Mouse (Mus musculus) embryonic facial prominence, embryonic 12.5 days (tissue): ENCODE measurements around the gene Ncoa1. TPM values are rescaled to one million over a fixed set of nuclear protein-coding genes. Genes with fewer than 3 reads are reported as not detected.

Experiments used
- ATAC-seq: fragments of 200-750 bp; cut with Nextera tagmentation; 2 replicates; pipeline ENCODE4 v1.8.0; 2017; ENCODE audit not compliant: insufficient number of reproducible peaks, insufficient read depth, low FRiP score, low TSS enrichment
- H3K27ac ChIP-seq: fragments of 300-500 bp; sonication (generic); 2 replicates; pipeline ENCODE4 v1.5.1; 2016; ENCODE audit warnings: mild to moderate bottlenecking
- H3K27me3 ChIP-seq: fragments of 300-500 bp; sonication (generic); 2 replicates; pipeline ENCODE4 v1.6.1; 2016; ENCODE audit warnings: mild to moderate bottlenecking, moderate library complexity
- H3K36me3 ChIP-seq: fragments of 300-500 bp; sonication (generic); 2 replicates; pipeline ENCODE4 v1.6.1; 2016; ENCODE audit warnings: mild to moderate bottlenecking
- H3K4me1 ChIP-seq: fragments of 300-500 bp; sonication (generic); 2 replicates; pipeline ENCODE4 v1.6.1; 2016
- H3K4me2 ChIP-seq: fragments of 300-500 bp; sonication (generic); replicated peaks from 2 replicates; pipeline ENCODE4 v1.6.1; 2016; ENCODE audit warnings: mild to moderate bottlenecking, moderate library complexity
- H3K4me3 ChIP-seq: fragments of 300-500 bp; sonication (generic); 2 replicates; pipeline ENCODE4 v1.5.1; 2016; ENCODE audit warnings: mild to moderate bottlenecking
- H3K9ac ChIP-seq: fragments of 300-500 bp; sonication (generic); 2 replicates; pipeline ENCODE4 v1.6.1; 2016; ENCODE audit warnings: mild to moderate bottlenecking, moderate library complexity
- H3K9me3 ChIP-seq: fragments of 300-500 bp; sonication (generic); 2 replicates; pipeline ENCODE4 v1.6.1; 2016; ENCODE audit warnings: mild to moderate bottlenecking, moderate library complexity
- WGBS: fragments of 180-500 bp; shearing (Covaris S2); methylation state at CpG from one replicate; pipeline ENCODE4 v1.1.7; 2016; 5-methylcytosine and 5-hydroxymethylcytosine counted together
- polyA plus RNA-seq: library from polyadenylated mRNA; unstranded; fragments of >200 nt; fragmentation: Nextera tagmentation; extraction: Ambion mirVana; gene quantifications from 2 replicates; pipeline ENCODE4 v1.2.1, GENCODE M21; 2016

Ncoa1 gene
- polyA plus RNA-seq, 1 experiment from 2014 or later: 9.8 TPM

- no peak overlapping the region for H3K27ac ChIP-seq
- no peaks in the 10 kb centered on the region for H3K27me3 ChIP-seq
- H3K4me1 ChIP-seq: peaks cover 6% of the 10 kb centered on the region
- no peaks in the 10 kb centered on the region for H3K9me3 ChIP-seq
- no peak overlapping the region for H3K4me2 ChIP-seq
- 93% methylated on average over 15 of the region's 15 CpGs for WGBS
- H3K9ac ChIP-seq: no peak overlapping the region
- ATAC-seq: no peak
- H3K4me3 ChIP-seq: no peak overlapping the region
- 0 out of 2 replicates have a peak, but pooled peaks cover 3% of the 10 kb centered on the region for H3K36me3 ChIP-seq
Measured at GRCm38 (mm10) chr12:4237481-4237880, 239.5 kb downstream of the Ncoa1 start.

- Histone ChIP-seq H3K27ac (peak within 1 kb of the TSS; percentile 93), H3K4me1 (peaks cover 10% of the 10 kb centered on the region), H3K9ac (peak within 1 kb of the TSS; percentile 58), H3K4me2 (peak within 1 kb of the TSS; percentile 72), H3K4me3 (peak within 1 kb of the TSS; percentile 79), H3K27me3 (no peaks in the 10 kb centered on the region), H3K36me3 (peaks cover 12% of the 10 kb centered on the region; the same call in 1 of the 2 replicates), H3K9me3 (no peaks in the 10 kb centered on the region)
- peak; percentile 98 for ATAC-seq
- WGBS: under 1% methylated on average over 50 of the region's 50 CpGs
Measured at GRCm38 (mm10) chr12:4233572-4234508, 243.1 kb downstream of the Ncoa1 start, which contains the start of the genes Ptrhd1 and Cenpo. Gene Ptrhd1 (plus strand): TSS chr12:4234027. Gene Cenpo (minus strand): TSS chr12:4234294.

GRCm38 (mm10) chr12:4232777-4233176 is 244.2 kb downstream of the Ncoa1 start:
- WGBS: 41% methylated on average over 4 of the region's 4 CpGs
- Histone ChIP-seq H3K4me3 (peak overlapping the region; percentile 79), H3K4me1 (peaks cover 10% of the 10 kb centered on the region), H3K4me2 (peak overlapping the region; percentile 72), H3K27me3 (no peaks in the 10 kb centered on the region), H3K27ac (no peak overlapping the region), H3K9ac (peak overlapping the region; percentile 58; the same call in 1 of the 2 replicates), H3K36me3 (peaks cover 15% of the 10 kb centered on the region; the same call in 1 of the 2 replicates), H3K9me3 (no peaks in the 10 kb centered on the region)
- ATAC-seq: no peak

- ATAC-seq: no peak
- Histone ChIP-seq H3K9ac (no peak overlapping the region), H3K4me3 (no peak overlapping the region), H3K9me3 (no peaks in the 10 kb centered on the region), H3K27ac (no peak overlapping the region), H3K4me1 (peaks cover 10% of the 10 kb centered on the region), H3K36me3 (peaks cover 34% of the 10 kb centered on the region), H3K4me2 (no peak overlapping the region), H3K27me3 (no peaks in the 10 kb centered on the region)
- WGBS: 91% methylated on average over 7 of the region's 7 CpGs
Measured at GRCm38 (mm10) chr12:4230156-4230555, 246.8 kb downstream of the Ncoa1 start.

- Histone ChIP-seq H3K9me3 (no peaks in the 10 kb centered on the region), H3K36me3 (peaks cover 82% of the 10 kb centered on the region), H3K27me3 (no peaks in the 10 kb centered on the region), H3K9ac (no peak overlapping the region), H3K27ac (peak overlapping the region; percentile 56), H3K4me2 (no peak overlapping the region), H3K4me3 (no peak overlapping the region), H3K4me1 (peaks cover 6% of the 10 kb centered on the region; the same call in 1 of the 2 replicates)
- ATAC-seq: no peak; the same call in 1 of the 2 replicates
- WGBS: 54% methylated on average over 8 of the region's 8 CpGs
Measured at GRCm38 (mm10) chr12:4212908-4213307, 264.1 kb downstream of the Ncoa1 start.

GRCm38 (mm10) chr12:4211174-4211573 is 265.8 kb downstream of the Ncoa1 start:
- no peak overlapping the region for H3K9ac ChIP-seq
- no peak for ATAC-seq
- H3K4me3 ChIP-seq: no peak overlapping the region
- peaks cover 6% of the 10 kb centered on the region; the same call in 1 of the 2 replicates for H3K4me1 ChIP-seq
- H3K4me2 ChIP-seq: no peak overlapping the region
- no peak overlapping the region for H3K27ac ChIP-seq
- H3K36me3 ChIP-seq: peaks cover 77% of the 10 kb centered on the region
- WGBS: 87% methylated on average over 9 of the region's 9 CpGs
- H3K9me3 ChIP-seq: no peaks in the 10 kb centered on the region
- no peaks in the 10 kb centered on the region for H3K27me3 ChIP-seq

- H3K4me2 ChIP-seq: no peak overlapping the region
- H3K27ac ChIP-seq: no peak overlapping the region
- no peaks in the 10 kb centered on the region for H3K9me3 ChIP-seq
- no peak for ATAC-seq
- no peak overlapping the region for H3K4me3 ChIP-seq
- no peak overlapping the region for H3K9ac ChIP-seq
- H3K4me1 ChIP-seq: peaks cover 6% of the 10 kb centered on the region; the same call in 1 of the 2 replicates
- H3K36me3 ChIP-seq: peaks cover 75% of the 10 kb centered on the region
- WGBS: 94% methylated on average over 9 of the region's 9 CpGs
- H3K27me3 ChIP-seq: no peaks in the 10 kb centered on the region
Measured at GRCm38 (mm10) chr12:4209196-4209595, 267.8 kb downstream of the Ncoa1 start.

GRCm38 (mm10) chr12:4208405-4209133 is 268.4 kb downstream of the Ncoa1 start:
- Histone ChIP-seq H3K27ac (no peak overlapping the region), H3K4me2 (no peak overlapping the region), H3K9me3 (no peaks in the 10 kb centered on the region), H3K4me3 (no peak overlapping the region), H3K36me3 (peaks cover 73% of the 10 kb centered on the region), H3K27me3 (no peaks in the 10 kb centered on the region), H3K4me1 (peaks cover 6% of the 10 kb centered on the region; the same call in 1 of the 2 replicates), H3K9ac (no peak overlapping the region)
- no peak for ATAC-seq
- 82% methylated on average over 15 of the region's 15 CpGs for WGBS

GRCm38 (mm10) chr12:4206106-4206505 is 270.9 kb downstream of the Ncoa1 start:
- no peak for ATAC-seq
- 93% methylated on average over 11 of the region's 11 CpGs for WGBS

GRCm38 (mm10) chr12:4202206-4202605 is 274.8 kb downstream of the Ncoa1 start:
- Histone ChIP-seq H3K4me3 (no peak overlapping the region), H3K4me1 (no peaks in the 10 kb centered on the region), H3K9ac (no peak overlapping the region), H3K27ac (no peak overlapping the region), H3K27me3 (no peaks in the 10 kb centered on the region), H3K36me3 (peaks cover 68% of the 10 kb centered on the region), H3K4me2 (no peak overlapping the region), H3K9me3 (no peaks in the 10 kb centered on the region)
- WGBS: 86% methylated on average over 4 of the region's 4 CpGs
- ATAC-seq: no peak

More at GRCm38 (mm10) chr12:4206106-4206505, 270.9 kb downstream of the Ncoa1 start:
- no peak overlapping the region for H3K4me2 ChIP-seq
- H3K4me3 ChIP-seq: no peak overlapping the region
- H3K9ac ChIP-seq: no peak overlapping the region
- H3K27me3 ChIP-seq: no peaks in the 10 kb centered on the region
- H3K27ac ChIP-seq: no peak overlapping the region
- H3K9me3 ChIP-seq: no peaks in the 10 kb centered on the region
- no peaks in the 10 kb centered on the region for H3K4me1 ChIP-seq
- H3K36me3 ChIP-seq: peaks cover 69% of the 10 kb centered on the region

GRCm38 (mm10) chr12:4201454-4202200 is 275.4 kb downstream of the Ncoa1 start:
- peaks cover 65% of the 10 kb centered on the region for H3K36me3 ChIP-seq
- no peak overlapping the region for H3K4me3 ChIP-seq
- H3K9ac ChIP-seq: no peak overlapping the region
- H3K9me3 ChIP-seq: no peaks in the 10 kb centered on the region
- ATAC-seq: no peak
- WGBS: 87% methylated on average over 13 of the region's 13 CpGs
- H3K27ac ChIP-seq: no peak overlapping the region
- no peaks in the 10 kb centered on the region for H3K4me1 ChIP-seq
- H3K27me3 ChIP-seq: no peaks in the 10 kb centered on the region
- no peak overlapping the region for H3K4me2 ChIP-seq
